Mouse (Mus musculus) heart, embryonic 13.5 days (tissue): ENCODE data around the gene Yipf3. TPM values are rescaled to one million over a fixed set of nuclear protein-coding genes. Genes with fewer than 3 reads are reported as not detected.
A peak's percentile ranks its signal among the peaks of the same experiment; 100 is the strongest.

Experiments
- ATAC-seq: fragments of 200-750 bp; cut with Nextera tagmentation; 2 replicates; pipeline ENCODE4 v1.8.0; 2017; ENCODE audit warnings: moderate TSS enrichment; ENCODE audit not compliant: insufficient number of reproducible peaks, low FRiP score, low TSS enrichment; ENCODE audit errors: extremely low read depth
- H3K27ac ChIP-seq: fragments of 300-500 bp; sonication (generic); replicated peaks from 2 replicates; pipeline ENCODE4 v1.5.1; 2015; ENCODE audit warnings: moderate library complexity, mild to moderate bottlenecking, inconsistent platforms
- H3K27me3 ChIP-seq: fragments of 300-500 bp; sonication (generic); replicated peaks from 2 replicates; pipeline ENCODE4 v1.6.1; 2015; ENCODE audit warnings: mild to moderate bottlenecking, inconsistent platforms
- H3K36me3 ChIP-seq: fragments of 300-500 bp; sonication (generic); 2 replicates; pipeline ENCODE4 v1.6.1; 2015; ENCODE audit warnings: mild to moderate bottlenecking, inconsistent platforms
- H3K4me1 ChIP-seq: fragments of 300-500 bp; sonication (generic); 2 replicates; pipeline ENCODE4 v1.6.1; 2015; ENCODE audit warnings: inconsistent platforms
- H3K4me2 ChIP-seq: fragments of 300-500 bp; sonication (generic); 2 replicates; pipeline ENCODE4 v1.6.1; 2015; ENCODE audit warnings: inconsistent platforms, mild to moderate bottlenecking, moderate library complexity
- H3K4me3 ChIP-seq: fragments of 300-500 bp; sonication (generic); 2 replicates; pipeline ENCODE4 v1.5.1; 2015; ENCODE audit warnings: moderate library complexity, mild to moderate bottlenecking, inconsistent platforms
- H3K9ac ChIP-seq: fragments of 300-500 bp; sonication (generic); 2 replicates; pipeline ENCODE4 v1.6.1; 2015; ENCODE audit warnings: inconsistent platforms, mild to moderate bottlenecking, moderate library complexity
- H3K9me3 ChIP-seq: fragments of 300-500 bp; sonication (generic); 2 replicates; pipeline ENCODE4 v1.6.1; 2016; ENCODE audit warnings: inconsistent platforms
- WGBS: fragments of 180-500 bp; shearing (Covaris S2); methylation state at CpG from one replicate; pipeline ENCODE4 v1.1.7; 2015; ENCODE audit warnings: mixed read lengths; 5-methylcytosine and 5-hydroxymethylcytosine counted together
- polyA plus RNA-seq: library from polyadenylated mRNA; unstranded; fragments of >200 nt; fragmentation: Nextera tagmentation; extraction: Ambion mirVana; gene quantifications from 2 replicates; pipeline ENCODE4 v1.2.1, GENCODE M21; 2015

The Yipf3 gene
- 80.3 and 83.1 TPM in 2 replicates for polyA plus RNA-seq

GRCm38 (mm10) chr17:46247512-46248188 lies at the start of gene Yipf3, which contains the start of gene Polr1c:
Gene Yipf3, plus strand, starts transcription at chr17:46248080.
Gene Polr1c, minus strand, starts transcription at chr17:46248054.
- no peaks in the 10 kb centered on the region for H3K9me3 ChIP-seq

GRCm38 (mm10) chr17:46201151-46201550 lies 46.7 kb upstream of the Yipf3 start:
- WGBS = 66% methylated on average over 6 of the region's 6 CpGs
- no peak for ATAC-seq
- H3K4me1 ChIP-seq = peaks cover 31% of the 10 kb centered on the region
- H3K36me3 ChIP-seq = peaks cover 56% of the 10 kb centered on the region
- no peak overlapping the region for H3K27ac ChIP-seq
- no peaks in the 10 kb centered on the region for H3K27me3 ChIP-seq
- peak overlapping the region; percentile 86 for H3K4me2 ChIP-seq
- no peaks in the 10 kb centered on the region for H3K9me3 ChIP-seq
- H3K4me3 ChIP-seq = peak overlapping the region; percentile 79
- peak overlapping the region; percentile 90 for H3K9ac ChIP-seq

More at GRCm38 (mm10) chr17:46247512-46248188, at the start of gene Yipf3, which contains the start of gene Polr1c:
- ATAC-seq = peak; percentile 86
- under 1% methylated on average over 53 of the region's 53 CpGs for WGBS
- peaks cover 79% of the 10 kb centered on the region for H3K36me3 ChIP-seq
- peak within 1 kb of the TSS; percentile 76 for H3K4me2 ChIP-seq
- H3K4me3 ChIP-seq = peak within 1 kb of the TSS; percentile 91
- H3K4me1 ChIP-seq = peaks cover 28% of the 10 kb centered on the region
- peak within 1 kb of the TSS; percentile 82 for H3K27ac ChIP-seq
- no peaks in the 10 kb centered on the region for H3K27me3 ChIP-seq
- H3K9ac ChIP-seq = peak within 1 kb of the TSS; percentile 97

DNA sequence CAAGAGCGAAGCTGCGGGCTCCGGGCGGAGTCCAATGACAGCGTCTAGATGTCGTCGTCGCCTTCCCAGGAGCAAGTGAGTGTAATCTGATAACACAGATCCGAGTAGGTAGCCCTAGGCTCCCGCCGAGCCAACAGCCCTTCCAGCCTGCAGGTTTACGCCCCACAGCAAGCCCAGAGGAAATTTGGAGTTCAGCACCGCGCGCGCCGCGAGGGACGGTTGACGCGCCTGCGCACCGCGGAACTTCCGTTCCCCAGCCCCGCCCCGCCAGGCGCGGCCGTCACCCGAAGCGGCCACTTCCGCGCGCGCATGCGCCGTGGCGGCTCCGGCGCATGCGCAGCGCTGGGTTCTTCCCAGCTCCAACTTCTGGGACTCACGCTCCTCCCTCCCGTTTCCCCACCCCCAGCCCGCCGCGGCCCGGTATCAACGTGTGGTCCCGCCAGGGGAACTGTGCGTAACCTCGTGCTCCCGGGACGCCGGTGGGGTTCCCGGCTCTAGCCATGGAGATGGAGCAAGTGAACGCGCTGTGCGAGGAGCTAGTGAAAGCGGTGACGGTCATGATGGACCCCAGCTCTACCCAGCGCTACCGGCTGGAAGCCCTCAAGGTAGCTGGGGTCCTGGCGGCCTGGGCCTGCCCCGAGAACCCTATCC lies 45.3 kb upstream of the Yipf3 start, which contains the start of the genes Polh and Xpo5:
Polh (minus strand) TSS at position 225 of the 651 bp plus-strand sequence.
Xpo5 (plus strand) TSS at position 362 of the 651 bp plus-strand sequence.
- ATAC-seq = peak; percentile 93
- no peaks in the 10 kb centered on the region for H3K27me3 ChIP-seq
- peak within 1 kb of the TSS; percentile 79 for H3K4me3 ChIP-seq
- H3K36me3 ChIP-seq = peaks cover 56% of the 10 kb centered on the region
- no peaks in the 10 kb centered on the region for H3K9me3 ChIP-seq
- H3K4me1 ChIP-seq = peaks cover 31% of the 10 kb centered on the region
- WGBS = under 1% methylated on average over 66 of the region's 66 CpGs
- peak within 1 kb of the TSS; percentile 87 for H3K27ac ChIP-seq
- H3K4me2 ChIP-seq = peak within 1 kb of the TSS; percentile 86
- H3K9ac ChIP-seq = peak within 1 kb of the TSS; percentile 90

DNA sequence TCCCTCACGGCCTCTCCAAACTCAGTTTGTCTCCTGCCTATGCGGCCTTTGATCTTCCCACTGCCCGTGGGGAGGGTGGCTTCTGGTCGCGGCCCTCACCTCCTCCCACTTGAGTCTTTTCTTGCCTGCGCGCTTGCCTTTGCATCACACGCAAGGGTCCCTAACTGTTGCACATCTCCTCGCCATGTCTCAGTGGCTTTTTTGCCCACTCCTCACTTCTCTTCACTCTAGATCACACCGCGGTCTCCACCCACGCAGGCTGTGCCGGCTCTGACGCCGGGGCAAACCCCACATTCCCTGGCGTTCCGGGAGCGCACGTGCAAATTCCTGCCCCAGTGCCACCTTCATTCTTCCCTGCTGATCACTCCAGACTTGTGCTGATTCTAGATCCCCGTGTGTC lies 44.8 kb upstream of the Yipf3 start:
- Histone ChIP-seq H3K4me3 (peak overlapping the region; percentile 79), H3K9ac (peak overlapping the region; percentile 88), H3K27me3 (no peaks in the 10 kb centered on the region), H3K36me3 (peaks cover 56% of the 10 kb centered on the region), H3K4me2 (peak overlapping the region; percentile 86), H3K27ac (peak overlapping the region; percentile 73), H3K9me3 (no peaks in the 10 kb centered on the region), H3K4me1 (peaks cover 31% of the 10 kb centered on the region)
- no peak; the same call in 1 of the 2 replicates for ATAC-seq
- WGBS = under 1% methylated on average over 20 of the region's 20 CpGs

DNA sequence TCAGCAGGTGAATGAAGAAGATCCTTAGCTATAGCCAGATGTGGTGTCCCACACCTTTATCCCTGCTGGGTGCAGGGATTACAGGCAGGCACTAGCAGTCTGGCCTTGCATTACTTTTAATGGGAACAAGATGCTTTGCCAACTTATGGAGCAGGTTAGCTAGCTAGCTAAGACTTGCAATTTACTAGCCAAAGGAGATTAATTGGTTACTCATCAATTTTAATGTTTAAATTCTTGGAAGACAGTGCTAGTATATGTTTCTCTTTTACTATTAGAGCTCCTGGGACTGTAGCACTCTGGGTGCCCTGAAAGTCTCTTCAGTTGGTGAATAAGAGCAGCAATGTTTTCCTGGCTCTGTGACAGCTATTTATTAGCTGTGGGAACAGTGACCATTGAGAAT lies 41.2 kb upstream of the Yipf3 start:
- no peaks in the 10 kb centered on the region for H3K27me3 ChIP-seq
- peaks cover 15% of the 10 kb centered on the region for H3K4me1 ChIP-seq
- H3K9me3 ChIP-seq = no peaks in the 10 kb centered on the region
- peaks cover 71% of the 10 kb centered on the region for H3K36me3 ChIP-seq
- ATAC-seq = no peak
- no peak overlapping the region for H3K4me3 ChIP-seq
- no peak overlapping the region for H3K27ac ChIP-seq
- no peak overlapping the region for H3K9ac ChIP-seq
- H3K4me2 ChIP-seq = no peak overlapping the region

DNA sequence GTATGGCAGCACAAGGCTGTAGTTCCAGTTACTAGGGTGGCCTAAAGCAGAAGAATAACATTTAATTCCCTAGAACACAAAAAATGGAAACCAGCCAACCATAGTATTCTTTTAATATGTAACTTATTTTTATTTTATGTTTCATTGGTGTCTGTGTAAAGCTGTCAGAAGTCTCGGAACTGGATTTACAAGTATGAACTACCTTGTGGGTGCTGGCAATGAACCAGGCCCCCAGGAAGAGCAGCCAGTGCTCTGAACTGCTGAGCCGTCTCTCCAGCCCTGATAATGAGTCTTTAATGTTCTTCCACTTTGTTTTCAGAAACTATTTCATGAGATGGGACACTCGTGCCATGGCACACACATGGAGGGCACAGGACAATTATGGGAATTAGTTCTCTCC lies 37.3 kb upstream of the Yipf3 start:
- no peaks in the 10 kb centered on the region for H3K27me3 ChIP-seq
- H3K27ac ChIP-seq = no peak overlapping the region
- WGBS = 86% methylated on average over 3 of the region's 3 CpGs
- H3K9ac ChIP-seq = no peak overlapping the region
- H3K9me3 ChIP-seq = no peaks in the 10 kb centered on the region
- no peak overlapping the region for H3K4me3 ChIP-seq
- peaks cover 98% of the 10 kb centered on the region for H3K36me3 ChIP-seq
- H3K4me2 ChIP-seq = no peak overlapping the region
- H3K4me1 ChIP-seq = no peaks in the 10 kb centered on the region
- ATAC-seq = no peak

GRCm38 (mm10) chr17:46221601-46222000 lies 26.3 kb upstream of the Yipf3 start:
- H3K27me3 ChIP-seq = no peaks in the 10 kb centered on the region
- no peak for ATAC-seq
- no peak overlapping the region for H3K4me2 ChIP-seq
- H3K4me3 ChIP-seq = no peak overlapping the region
- no peaks in the 10 kb centered on the region for H3K9me3 ChIP-seq
- peaks cover 100% of the 10 kb centered on the region for H3K36me3 ChIP-seq
- H3K9ac ChIP-seq = no peak overlapping the region
- no peaks in the 10 kb centered on the region for H3K4me1 ChIP-seq
- no peak overlapping the region for H3K27ac ChIP-seq
- 71% methylated on average over 3 of the region's 3 CpGs for WGBS

DNA sequence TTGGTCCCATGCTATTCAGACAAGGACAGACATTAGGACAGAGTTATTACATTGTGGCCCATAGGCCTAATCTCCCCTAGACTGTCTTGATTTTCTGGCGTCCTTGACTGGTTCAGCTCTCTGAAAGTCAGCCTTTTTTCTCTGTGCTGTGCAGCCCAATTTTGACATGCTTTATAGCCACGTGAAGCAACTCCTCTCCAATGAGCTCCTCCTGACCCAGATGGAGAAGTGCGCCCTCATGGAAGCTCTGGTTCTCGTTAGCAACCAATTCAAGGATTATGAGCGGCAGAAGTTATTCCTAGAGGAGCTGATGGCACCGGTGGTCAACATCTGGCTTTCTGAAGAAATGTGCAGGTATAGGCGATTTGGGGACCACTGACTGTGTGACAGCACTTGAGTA lies 20.3 kb upstream of the Yipf3 start:
- no peak overlapping the region for H3K4me3 ChIP-seq
- no peak for ATAC-seq
- H3K27ac ChIP-seq = no peak overlapping the region
- peaks cover 99% of the 10 kb centered on the region for H3K36me3 ChIP-seq
- H3K9me3 ChIP-seq = no peaks in the 10 kb centered on the region
- H3K9ac ChIP-seq = no peak overlapping the region
- no peak overlapping the region for H3K4me2 ChIP-seq
- H3K27me3 ChIP-seq = no peaks in the 10 kb centered on the region
- WGBS = 86% methylated on average over 7 of the region's 7 CpGs
- no peaks in the 10 kb centered on the region for H3K4me1 ChIP-seq

GRCm38 (mm10) chr17:46236067-46236466 lies 11.8 kb upstream of the Yipf3 start:
- Histone ChIP-seq H3K27ac (no peak overlapping the region), H3K4me1 (peaks cover 25% of the 10 kb centered on the region), H3K9me3 (no peaks in the 10 kb centered on the region), H3K9ac (no peak overlapping the region), H3K36me3 (peaks cover 87% of the 10 kb centered on the region), H3K4me2 (no peak overlapping the region), H3K4me3 (no peak overlapping the region), H3K27me3 (peaks cover 12% of the 10 kb centered on the region; the same call in 1 of the 2 replicates)
- WGBS = 77% methylated on average over 1 of the region's 1 CpGs
- ATAC-seq = no peak

- ATAC-seq = no peak
- Histone ChIP-seq H3K27ac (no peak overlapping the region), H3K4me2 (no peak overlapping the region), H3K36me3 (peaks cover 87% of the 10 kb centered on the region), H3K9ac (no peak overlapping the region), H3K9me3 (no peaks in the 10 kb centered on the region), H3K27me3 (peaks cover 12% of the 10 kb centered on the region; the same call in 1 of the 2 replicates), H3K4me3 (no peak overlapping the region), H3K4me1 (peaks cover 27% of the 10 kb centered on the region)
- WGBS = 83% methylated on average over 6 of the region's 6 CpGs
Measured at GRCm38 (mm10) chr17:46237079-46237478, 10.8 kb upstream of the Yipf3 start.

GRCm38 (mm10) chr17:46237480-46237879 lies 10.4 kb upstream of the Yipf3 start:
- no peak overlapping the region for H3K9ac ChIP-seq
- peaks cover 88% of the 10 kb centered on the region for H3K36me3 ChIP-seq
- H3K27me3 ChIP-seq = peaks cover 12% of the 10 kb centered on the region; the same call in 1 of the 2 replicates
- peaks cover 27% of the 10 kb centered on the region for H3K4me1 ChIP-seq
- no peak overlapping the region for H3K27ac ChIP-seq
- H3K9me3 ChIP-seq = no peaks in the 10 kb centered on the region
- no peak for ATAC-seq
- H3K4me2 ChIP-seq = no peak overlapping the region
- 59% methylated on average over 5 of the region's 5 CpGs for WGBS
- no peak overlapping the region for H3K4me3 ChIP-seq
